Comparison of ENCODE assay signal across 8 mouse cellular contexts in the genomic region with DNA sequence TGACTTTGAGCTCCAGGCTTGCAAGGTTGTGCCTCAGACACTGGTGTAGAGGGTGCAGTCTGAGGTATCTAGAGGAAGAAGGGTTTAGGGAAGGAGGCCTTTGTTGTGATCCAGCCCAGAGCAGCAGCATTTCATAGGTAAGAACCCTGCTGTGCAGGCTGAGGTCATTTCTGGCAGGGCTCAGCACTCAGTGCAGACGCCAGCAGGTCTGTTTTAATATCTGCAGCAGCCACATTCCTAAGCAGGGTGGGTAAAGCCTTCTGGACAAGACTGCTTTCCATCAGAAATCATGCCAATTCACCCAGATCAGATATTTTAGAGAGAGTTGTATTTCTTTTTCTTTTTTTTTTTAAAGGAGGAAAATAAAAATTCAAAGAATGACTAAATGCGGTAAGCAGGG.
DNase-seq lines count a peak whose midpoint lies in the region.

No protein-coding gene starts in this region.

- intact Hi-C loops in left cerebral cortex, postnatal 25 days (cut with DNase I), result no loop called here

- peak; percentile 59 for DNase-seq in urinary bladder, postnatal 14 days (ENCODE audit: low spot score)
- no peak for DNase-seq in urinary bladder, postnatal 4 days (ENCODE audit: low spot score in 2 of 2)
- peak; percentile 85 for DNase-seq in cerebellum, postnatal 36 days
- DNase-seq in heart, postnatal 4 days, result peak; percentile 56
- DNase-seq in thymus, postnatal 10 days (ENCODE audit: low spot score in 2 of 2), result no peak
- DNase-seq in adrenal gland, adult 2 months, result no peak
- DNase-seq in left cerebral cortex, postnatal 25 days (ENCODE audit: low spot score in 2 of 2), result no peak
- no peak for DNase-seq in right cerebral cortex, postnatal 4 days

Comparison
In these comparisons a context has a peak if more than half of its experiments do, and no peak if none do; other contexts are left out.
1. DNase-seq: peak in urinary bladder, postnatal 14 days (single experiment), cerebellum, postnatal 36 days (2 of 2) and heart, postnatal 4 days (single experiment); none in urinary bladder, postnatal 4 days (0 of 2), thymus, postnatal 10 days (0 of 2), adrenal gland, adult 2 months (single experiment), left cerebral cortex, postnatal 25 days (0 of 2) and right cerebral cortex, postnatal 4 days (single experiment).